Mouse (Mus musculus): ENCODE measurements around the gene Helq.

DNA sequence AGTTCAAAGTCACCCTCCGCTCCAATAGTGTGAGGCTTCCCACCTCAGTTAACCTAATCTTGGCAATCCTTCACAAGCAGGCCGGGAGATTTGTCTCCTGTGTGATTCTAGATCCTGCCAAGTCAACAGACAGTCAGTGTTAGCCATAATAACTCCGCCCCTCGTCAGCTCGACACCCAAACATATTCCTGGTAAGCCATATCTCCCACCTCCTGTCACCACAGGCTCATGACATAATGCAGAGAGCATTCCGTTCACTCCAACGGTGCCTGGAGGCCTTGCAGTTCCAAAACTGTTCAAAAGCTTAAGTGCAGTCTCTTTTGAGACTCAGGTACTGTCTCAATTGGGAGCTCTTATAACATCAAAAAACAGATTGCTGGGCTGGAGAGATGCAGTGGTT is 39.5 kb upstream of the Helq start:
- TF ChIP-seq GATA1 (IDR thresholded peaks at IDR 0.05; ENCODE audit: low read length), result no peak
- TF ChIP-seq TAL1 (IDR thresholded peaks at IDR 0.05; ENCODE audit: low read length), result no peak

Data from erythroblast, embryonic 14.5 days (primary cell).